Mouse (Mus musculus) megakaryocyte progenitor cell, adult 5-6 weeks (primary cell): ENCODE data around the gene Usp15. TPM values are rescaled to one million over a fixed set of nuclear protein-coding genes. Genes with fewer than 3 reads are reported as not detected.

ENCODE experiments used
- ATAC-seq: replicated peaks from 2 replicates; pipeline ENCODE4 v1.8.0; 2016; ENCODE audit warnings: mild to moderate bottlenecking, moderate TSS enrichment, inconsistent platforms; ENCODE audit not compliant: poor library complexity
- total RNA-seq, 2 experiments: library from RNA; stranded (forward) in 1 of 2; stranded (reverse) in 1 of 2; fragments of 157-497, 149-512 nt in 1 of 2; fragments of 200-1000 nt in 1 of 2; gene quantifications; 2 replicates each; pipeline versions ENCODE4 v1.2.3 to v1.2.4; 2015 to 2017

The Usp15 gene
- total RNA-seq, 2 experiments from 2014 or later = 132 to 170 TPM

- 0 out of 2 replicates have a peak, but pooled peaks have one; percentile 10 for ATAC-seq
Observed at GRCm38 (mm10) chr10:123110548-123110947, 86.2 kb downstream of the Usp15 start.

- no peak for ATAC-seq
Observed at GRCm38 (mm10) chr10:123108527-123108926, 88.3 kb downstream of the Usp15 start.

- no peak for ATAC-seq
Observed at GRCm38 (mm10) chr10:123108121-123108520, 88.7 kb downstream of the Usp15 start.

GRCm38 (mm10) chr10:123101303-123101702 is 95.5 kb downstream of the Usp15 start:
- peak; percentile 71 for ATAC-seq

GRCm38 (mm10) chr10:123100584-123100983 is 96.2 kb downstream of the Usp15 start:
- no peak for ATAC-seq

GRCm38 (mm10) chr10:123094504-123094903 is 102.3 kb downstream of the Usp15 start:
- no peak for ATAC-seq

- ATAC-seq = no peak; the same call in 1 of the 2 replicates
Observed at GRCm38 (mm10) chr10:123092577-123092976, 104.2 kb downstream of the Usp15 start.

- peak; percentile 98 for ATAC-seq
Observed at GRCm38 (mm10) chr10:123091737-123092136, 105.1 kb downstream of the Usp15 start.

GRCm38 (mm10) chr10:123089425-123089930 is 107.3 kb downstream of the Usp15 start:
- ATAC-seq = no peak

GRCm38 (mm10) chr10:123086847-123087246 is 109.9 kb downstream of the Usp15 start:
- peak; percentile 15; the same call in 1 of the 2 replicates for ATAC-seq

GRCm38 (mm10) chr10:123084900-123085641 is 111.7 kb downstream of the Usp15 start:
- ATAC-seq = peak; percentile 93

GRCm38 (mm10) chr10:123084307-123084706 is 112.5 kb downstream of the Usp15 start:
- no peak for ATAC-seq

GRCm38 (mm10) chr10:123076245-123077023 is 120.4 kb downstream of the Usp15 start, which contains the start of gene Mon2:
TSS of gene Mon2 (minus strand) at chr10:123076505.
- ATAC-seq = peak; percentile 96

- ATAC-seq = peak; percentile 16
Observed at GRCm38 (mm10) chr10:123075751-123076242, 121.0 kb downstream of the Usp15 start.

- ATAC-seq = 0 out of 2 replicates have a peak, but pooled peaks have one; percentile 12
Observed at GRCm38 (mm10) chr10:123071997-123072396, 124.8 kb downstream of the Usp15 start.

- no peak for ATAC-seq
Observed at GRCm38 (mm10) chr10:123063021-123063420, 133.8 kb downstream of the Usp15 start.

GRCm38 (mm10) chr10:123060831-123061230 is 136.0 kb downstream of the Usp15 start:
- ATAC-seq = no peak

GRCm38 (mm10) chr10:123057082-123057481 is 139.7 kb downstream of the Usp15 start:
- no peak for ATAC-seq

GRCm38 (mm10) chr10:123056463-123056862 is 140.3 kb downstream of the Usp15 start:
- no peak for ATAC-seq

- no peak for ATAC-seq
Observed at GRCm38 (mm10) chr10:123055205-123056000, 141.4 kb downstream of the Usp15 start.
